Mouse (Mus musculus) lung, embryonic 16.5 days (tissue): ENCODE measurements around the gene Olfr1107. TPM values are rescaled to one million over a fixed set of nuclear protein-coding genes. Genes with fewer than 3 reads are reported as not detected.

Experiments used
- ATAC-seq: fragments of 200-750 bp; cut with Nextera tagmentation; 2 replicates; pipeline ENCODE4 v1.8.0; 2017; ENCODE audit warnings: low read depth, mild to moderate bottlenecking, moderate library complexity
- H3K27ac ChIP-seq: fragments of 300-500 bp; sonication (generic); 2 replicates; pipeline ENCODE4 v1.5.1; 2014; ENCODE audit warnings: mild to moderate bottlenecking, control low read depth, low read length
- H3K27me3 ChIP-seq: fragments of 300-500 bp; sonication (generic); 2 replicates; pipeline ENCODE4 v1.6.1; 2014; ENCODE audit warnings: low read depth, low read length, mixed read lengths; ENCODE audit not compliant: control insufficient read depth, insufficient read depth
- H3K36me3 ChIP-seq: fragments of 300-500 bp; sonication (generic); 2 replicates; pipeline ENCODE4 v1.6.1; 2014; ENCODE audit warnings: low read length; ENCODE audit not compliant: control insufficient read depth, insufficient read depth
- H3K4me1 ChIP-seq: fragments of 300-500 bp; sonication (generic); replicated peaks from 2 replicates; pipeline ENCODE4 v1.6.1; 2014; ENCODE audit warnings: low read length, mixed read lengths; ENCODE audit not compliant: control insufficient read depth, insufficient read depth
- H3K4me2 ChIP-seq: fragments of 300-500 bp; sonication (generic); 2 replicates; pipeline ENCODE4 v1.6.1; 2014; ENCODE audit warnings: low read depth, low read length, control low read depth
- H3K4me3 ChIP-seq: fragments of 300-500 bp; sonication (generic); 2 replicates; pipeline ENCODE4 v1.5.1; 2014; ENCODE audit warnings: mild to moderate bottlenecking, low read length, control low read depth
- H3K9ac ChIP-seq: fragments of 300-500 bp; sonication (generic); 2 replicates; pipeline ENCODE4 v1.6.1; 2014; ENCODE audit warnings: low read length, control low read depth
- H3K9me3 ChIP-seq: fragments of 300-500 bp; sonication (generic); 2 replicates; pipeline ENCODE4 v1.6.1; 2016; ENCODE audit warnings: low read length; ENCODE audit not compliant: control insufficient read depth
- WGBS: fragments of 180-500 bp; shearing (Covaris S2); extraction: QIAGEN DNeasy Blood & Tissue Kit; methylation state at CpG from one replicate; pipeline ENCODE4 v1.1.7; 2014; 5-methylcytosine and 5-hydroxymethylcytosine counted together
- polyA plus RNA-seq: library from polyadenylated mRNA; unstranded; fragments of >200 nt; fragmentation: Nextera tagmentation; extraction: Ambion mirVana; gene quantifications from 2 replicates; pipeline ENCODE4 v1.2.1, GENCODE M21; 2015

Olfr1107 gene
- not detected in 2 replicates for polyA plus RNA-seq

GRCm38 (mm10) chr2:87075717-87076116 is at the start of gene Olfr1107:
Olfr1107 (minus strand) TSS chr2:87075817.
- Histone ChIP-seq H3K4me1 (no peaks in the 10 kb centered on the region), H3K4me2 (no peak within 1 kb of the TSS), H3K9ac (no peak within 1 kb of the TSS), H3K36me3 (no peaks in the 10 kb centered on the region), H3K9me3 (no peaks in the 10 kb centered on the region), H3K4me3 (no peak within 1 kb of the TSS), H3K27me3 (no peaks in the 10 kb centered on the region), H3K27ac (no peak within 1 kb of the TSS)
- ATAC-seq, result no peak
- WGBS, result 82% methylated on average over 1 of the region's 1 CpGs

DNA sequence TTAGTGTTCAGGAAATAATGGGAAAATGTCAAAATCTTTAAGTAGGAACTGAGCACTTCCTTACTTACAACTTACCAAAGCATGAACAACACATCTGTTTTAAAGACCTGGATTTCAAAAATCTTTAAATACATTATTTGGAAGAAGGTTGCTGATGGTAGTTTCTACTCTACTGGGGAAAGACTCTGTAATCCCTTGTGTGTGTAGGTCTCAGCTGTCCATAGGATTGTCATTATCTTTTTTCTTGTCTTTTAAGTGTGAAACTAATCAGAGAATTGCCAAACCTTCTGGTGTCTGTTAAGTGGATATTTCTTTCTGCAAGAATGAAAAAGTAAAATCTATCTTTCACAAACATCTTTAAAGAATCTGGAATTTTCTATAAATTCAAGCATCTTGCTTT is 38.9 kb upstream of the Olfr1107 start, which contains the start of gene Olfr259:
Gene Olfr259 (minus strand): TSS at position 101 of the 400 bp plus-strand sequence.
- H3K9ac ChIP-seq, result no peak within 1 kb of the TSS
- ATAC-seq, result no peak

GRCm38 (mm10) chr2:87095908-87096307 is 20.3 kb upstream of the Olfr1107 start, which contains the start of gene Olfr1109:
Olfr1109 (minus strand) TSS chr2:87096008.
- no peak for ATAC-seq
- Histone ChIP-seq H3K4me2 (no peak within 1 kb of the TSS), H3K4me1 (no peaks in the 10 kb centered on the region), H3K9me3 (no peaks in the 10 kb centered on the region), H3K36me3 (no peaks in the 10 kb centered on the region), H3K27me3 (no peaks in the 10 kb centered on the region), H3K4me3 (no peak within 1 kb of the TSS), H3K9ac (no peak within 1 kb of the TSS), H3K27ac (no peak within 1 kb of the TSS)
- WGBS, result 79% methylated on average over 1 of the region's 1 CpGs

More for the DNA sequence above, 38.9 kb upstream of the Olfr1107 start, which contains the start of gene Olfr259:
- no peak within 1 kb of the TSS for H3K4me3 ChIP-seq
- H3K4me1 ChIP-seq, result no peaks in the 10 kb centered on the region
- H3K4me2 ChIP-seq, result no peak within 1 kb of the TSS
- no peaks in the 10 kb centered on the region for H3K9me3 ChIP-seq
- no peaks in the 10 kb centered on the region for H3K36me3 ChIP-seq
- H3K27me3 ChIP-seq, result no peaks in the 10 kb centered on the region
- no peak within 1 kb of the TSS for H3K27ac ChIP-seq

DNA sequence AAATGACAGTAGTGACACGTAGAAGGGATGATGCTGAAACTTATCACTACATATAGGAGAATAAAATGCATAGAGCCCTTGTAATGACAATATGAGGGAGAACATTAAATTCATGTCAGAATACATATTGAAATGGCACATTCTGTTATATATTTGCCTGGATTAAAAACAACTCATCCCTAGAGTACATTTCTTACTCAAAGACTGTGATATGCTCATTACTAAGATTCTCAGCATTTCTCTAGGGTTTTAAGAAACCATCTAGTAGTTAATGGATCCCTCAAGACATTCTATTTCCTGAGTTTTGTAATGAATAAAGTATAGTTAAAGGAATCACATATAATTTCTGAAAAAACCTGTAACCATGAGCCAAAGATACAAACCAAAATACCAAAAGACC is 23.4 kb downstream of the Olfr1107 start, which contains the start of gene Olfr1106:
Gene Olfr1106 (minus strand): TSS at position 101 of the 400 bp plus-strand sequence.
- H3K9me3 ChIP-seq, result no peaks in the 10 kb centered on the region
- 56% methylated on average over 1 of the region's 1 CpGs for WGBS

DNA sequence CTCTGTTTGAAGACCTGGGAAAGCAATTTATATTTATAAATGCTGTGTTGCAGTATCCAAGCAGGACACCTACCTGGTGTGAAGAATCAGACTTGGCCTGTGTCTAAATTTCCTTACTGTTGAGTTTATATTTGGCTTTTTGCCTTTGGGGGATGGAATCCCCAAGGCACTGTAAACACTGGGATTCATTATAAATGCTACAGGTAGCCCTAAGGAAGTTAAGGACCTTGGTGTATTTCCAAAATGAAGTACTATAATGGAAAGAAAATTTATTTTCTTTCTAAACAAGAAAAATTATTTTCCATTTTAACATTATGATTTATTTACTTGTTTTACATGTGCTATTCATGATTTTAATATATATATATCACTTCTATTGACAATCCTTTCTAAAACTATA is 39.2 kb downstream of the Olfr1107 start, which contains the start of gene Olfr1105:
Gene Olfr1105 (minus strand): TSS at position 101 of the 400 bp plus-strand sequence.
- ATAC-seq, result no peak
- H3K4me3 ChIP-seq, result no peak within 1 kb of the TSS
- no peaks in the 10 kb centered on the region for H3K9me3 ChIP-seq

More for the DNA sequence above, 23.4 kb downstream of the Olfr1107 start, which contains the start of gene Olfr1106:
- no peak within 1 kb of the TSS for H3K4me2 ChIP-seq
- H3K9ac ChIP-seq, result no peak within 1 kb of the TSS
- no peaks in the 10 kb centered on the region for H3K4me1 ChIP-seq
- no peak for ATAC-seq
- H3K27me3 ChIP-seq, result no peaks in the 10 kb centered on the region
- no peaks in the 10 kb centered on the region for H3K36me3 ChIP-seq
- no peak within 1 kb of the TSS for H3K4me3 ChIP-seq
- no peak within 1 kb of the TSS for H3K27ac ChIP-seq

DNA sequence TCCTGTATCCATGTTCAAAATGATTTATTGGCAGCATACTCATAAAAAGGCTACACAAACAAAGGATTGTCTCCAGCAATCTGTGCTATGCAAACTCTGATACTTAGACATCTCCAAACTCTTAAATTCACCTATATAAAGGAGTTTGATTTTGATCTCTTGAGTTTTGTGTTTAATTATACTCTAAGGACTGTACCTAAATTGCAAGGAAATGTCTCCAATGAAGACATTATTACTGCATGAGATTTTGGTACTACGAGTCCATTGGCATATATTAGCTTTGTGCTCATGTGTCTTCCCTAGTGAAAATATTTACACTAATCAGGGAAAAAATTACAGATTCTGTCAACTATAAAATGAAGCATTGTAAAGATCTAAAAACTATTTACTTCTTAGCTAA is 48.6 kb downstream of the Olfr1107 start, which contains the start of gene Olfr1104:
Gene Olfr1104 (minus strand): TSS at position 101 of the 400 bp plus-strand sequence.
- Histone ChIP-seq H3K9me3 (no peaks in the 10 kb centered on the region), H3K27me3 (no peaks in the 10 kb centered on the region), H3K4me3 (no peak within 1 kb of the TSS), H3K36me3 (no peaks in the 10 kb centered on the region), H3K4me2 (no peak within 1 kb of the TSS), H3K9ac (no peak within 1 kb of the TSS), H3K27ac (no peak within 1 kb of the TSS), H3K4me1 (no peaks in the 10 kb centered on the region)
- no peak for ATAC-seq
- 70% methylated on average over 1 of the region's 1 CpGs for WGBS

More for the DNA sequence above, 39.2 kb downstream of the Olfr1107 start, which contains the start of gene Olfr1105:
- Histone ChIP-seq H3K27ac (no peak within 1 kb of the TSS), H3K36me3 (no peaks in the 10 kb centered on the region), H3K4me2 (no peak within 1 kb of the TSS), H3K4me1 (no peaks in the 10 kb centered on the region), H3K27me3 (no peaks in the 10 kb centered on the region), H3K9ac (no peak within 1 kb of the TSS)

Other genes starting within 250 kb of the Olfr1107 start
- not detected in 2 replicates for gene Olfr1095, start 224.1 kb downstream of the Olfr1107 start, polyA plus RNA-seq
- not detected in 2 replicates for gene Gm13723, start 201.0 kb downstream of the Olfr1107 start, polyA plus RNA-seq
- gene Olfr1097, start 183.6 kb downstream of the Olfr1107 start, polyA plus RNA-seq, result not detected in 2 replicates
- gene Olfr1098, start 151.3 kb downstream of the Olfr1107 start, polyA plus RNA-seq, result not detected in 2 replicates
- not detected in 2 replicates for gene Olfr1099, start 115.1 kb downstream of the Olfr1107 start, polyA plus RNA-seq
- gene Olfr1100, start 95.9 kb downstream of the Olfr1107 start, polyA plus RNA-seq, result not detected in 2 replicates
- gene Olfr1101, start 84.6 kb downstream of the Olfr1107 start, polyA plus RNA-seq, result not detected in 2 replicates
- gene Olfr1102, start 77.4 kb downstream of the Olfr1107 start, polyA plus RNA-seq, result not detected in 2 replicates
- not detected in 2 replicates for gene Olfr1104, start 48.7 kb downstream of the Olfr1107 start, polyA plus RNA-seq
- not detected in 2 replicates for gene Olfr1105, start 39.3 kb downstream of the Olfr1107 start, polyA plus RNA-seq
- gene Olfr1106, start 23.5 kb downstream of the Olfr1107 start, polyA plus RNA-seq, result not detected in 2 replicates
- gene Olfr1109, start 20.2 kb upstream of the Olfr1107 start, polyA plus RNA-seq, result not detected in 2 replicates
- gene Olfr259, start 38.8 kb upstream of the Olfr1107 start, polyA plus RNA-seq, result not detected in 2 replicates
- gene Olfr1110, start 64.5 kb upstream of the Olfr1107 start, polyA plus RNA-seq, result not detected in 2 replicates
- gene Olfr1111, start 76.8 kb upstream of the Olfr1107 start, polyA plus RNA-seq, result not detected in 2 replicates
- gene Olfr1112, start 112.0 kb upstream of the Olfr1107 start, polyA plus RNA-seq, result not detected in 2 replicates
- gene Olfr1113, start 133.2 kb upstream of the Olfr1107 start, polyA plus RNA-seq, result not detected in 2 replicates
- gene Olfr1115, start 172.2 kb upstream of the Olfr1107 start, polyA plus RNA-seq, result not detected in 2 replicates
- not detected in 2 replicates for gene Olfr1116, start 191.7 kb upstream of the Olfr1107 start, polyA plus RNA-seq
- gene Olfr1118, start 231.8 kb upstream of the Olfr1107 start, polyA plus RNA-seq, result not detected in 2 replicates